Mouse (Mus musculus) layer of hippocampus, adult 9-11 months (tissue): ENCODE results near the gene Napb.
A peak's percentile ranks its signal among the peaks of the same experiment; 100 is the strongest.

Experiments used
- DNase-seq: peaks from one replicate; pipeline ENCODE4 v3.0.0; 2022

Napb gene

GRCm38 (mm10) chr2:148686862-148687261 is 45.4 kb downstream of the Napb start:
- DNase-seq, result no peak

GRCm38 (mm10) chr2:148685709-148686108 is 46.6 kb downstream of the Napb start:
- DNase-seq, result no peak

GRCm38 (mm10) chr2:148684972-148685371 is 47.3 kb downstream of the Napb start:
- no peak for DNase-seq

GRCm38 (mm10) chr2:148683031-148683430 is 49.2 kb downstream of the Napb start:
- no peak for DNase-seq

GRCm38 (mm10) chr2:148681461-148681891 is 50.8 kb downstream of the Napb start:
- peak; percentile 44 for DNase-seq

- DNase-seq, result peak; percentile 100
Measured at GRCm38 (mm10) chr2:148680775-148681291, 51.4 kb downstream of the Napb start, which contains the start of gene Gzf1. Gene Gzf1 (plus strand): TSS chr2:148681023.

- DNase-seq, result peak; percentile 77
Measured at GRCm38 (mm10) chr2:148679346-148679745, 52.9 kb downstream of the Napb start.

- peak; percentile 87 for DNase-seq
Measured at GRCm38 (mm10) chr2:148677801-148678200, 54.5 kb downstream of the Napb start.

GRCm38 (mm10) chr2:148672199-148673096 is 59.8 kb downstream of the Napb start, which contains the start of gene Nxt1:
Gene Nxt1 (plus strand): TSS chr2:148672601.
- DNase-seq, result peak; percentile 98

GRCm38 (mm10) chr2:148663458-148663857 is 68.8 kb downstream of the Napb start:
- no peak for DNase-seq

- DNase-seq, result peak; percentile 66
Measured at GRCm38 (mm10) chr2:148654961-148655360, 77.3 kb downstream of the Napb start.

GRCm38 (mm10) chr2:148650587-148651357 is 81.5 kb downstream of the Napb start:
- no peak for DNase-seq

- peak; percentile 49 for DNase-seq
Measured at GRCm38 (mm10) chr2:148644421-148645000, 87.8 kb downstream of the Napb start.
